Mouse (Mus musculus): ENCODE results near the gene Art1. TPM values are rescaled to one million over a fixed set of nuclear protein-coding genes. Genes with fewer than 3 reads are reported as not detected.

Art1 gene
- polyA plus RNA-seq, 1 experiment from 2014 or later, result 1.1 TPM

DNA sequence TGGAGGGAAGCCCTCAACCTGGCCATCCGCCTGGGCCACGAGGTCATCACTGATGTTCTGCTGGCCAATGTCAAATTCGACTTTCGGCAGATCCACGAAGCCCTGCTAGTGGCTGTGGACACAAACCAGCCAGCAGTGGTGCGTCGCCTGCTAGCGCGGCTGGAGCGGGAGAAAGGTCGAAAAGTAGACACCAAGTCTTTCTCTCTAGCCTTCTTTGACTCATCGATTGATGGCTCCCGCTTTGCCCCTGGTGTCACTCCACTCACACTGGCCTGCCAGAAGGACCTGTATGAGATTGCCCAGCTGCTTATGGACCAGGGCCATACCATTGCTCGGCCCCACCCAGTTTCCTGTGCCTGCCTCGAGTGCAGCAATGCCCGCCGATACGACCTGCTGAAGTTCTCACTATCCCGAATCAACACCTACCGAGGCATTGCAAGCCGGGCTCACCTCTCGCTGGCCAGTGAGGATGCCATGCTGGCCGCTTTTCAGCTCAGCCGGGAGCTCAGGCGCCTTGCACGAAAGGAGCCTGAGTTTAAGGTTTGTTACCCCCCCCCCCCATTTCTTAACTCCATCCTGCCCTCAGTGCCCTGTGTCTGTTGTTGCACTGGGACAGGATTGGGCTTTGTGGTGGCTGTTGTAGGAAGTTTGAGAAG is 17.4 kb upstream of the Art1 start:
- no peaks in the 10 kb centered on the region for H3K27me3 ChIP-seq (replicated peaks; ENCODE audit: low read depth, poor library complexity, severe bottlenecking)
- H3K4me1 ChIP-seq, result no peaks in the 10 kb centered on the region
- 94% methylated on average over 26 of the region's 26 CpGs for WGBS
- peaks cover 98% of the 10 kb centered on the region for H3K36me3 ChIP-seq (replicated peaks)
- no peaks in the 10 kb centered on the region for H3K9me3 ChIP-seq
- H3K4me3 ChIP-seq, result no peak overlapping the region
- DNase-seq (ENCODE audit: low spot score), result no peak
- H3K27ac ChIP-seq (replicated peaks), result no peak overlapping the region

- H3K4me1 ChIP-seq, result no peaks in the 10 kb centered on the region
- 84% methylated on average over 4 of the region's 4 CpGs for WGBS
- peaks cover 87% of the 10 kb centered on the region for H3K36me3 ChIP-seq (replicated peaks)
- no peak for DNase-seq (ENCODE audit: low spot score)
- no peaks in the 10 kb centered on the region for H3K27me3 ChIP-seq (replicated peaks; ENCODE audit: low read depth, poor library complexity, severe bottlenecking)
- H3K9me3 ChIP-seq, result no peaks in the 10 kb centered on the region
- H3K4me3 ChIP-seq, result no peak overlapping the region
- no peak overlapping the region for H3K27ac ChIP-seq (replicated peaks)
These were observed 14.2 kb upstream of the Art1 start for GRCm38 (mm10) chr7:102087336-102087735.

DNA sequence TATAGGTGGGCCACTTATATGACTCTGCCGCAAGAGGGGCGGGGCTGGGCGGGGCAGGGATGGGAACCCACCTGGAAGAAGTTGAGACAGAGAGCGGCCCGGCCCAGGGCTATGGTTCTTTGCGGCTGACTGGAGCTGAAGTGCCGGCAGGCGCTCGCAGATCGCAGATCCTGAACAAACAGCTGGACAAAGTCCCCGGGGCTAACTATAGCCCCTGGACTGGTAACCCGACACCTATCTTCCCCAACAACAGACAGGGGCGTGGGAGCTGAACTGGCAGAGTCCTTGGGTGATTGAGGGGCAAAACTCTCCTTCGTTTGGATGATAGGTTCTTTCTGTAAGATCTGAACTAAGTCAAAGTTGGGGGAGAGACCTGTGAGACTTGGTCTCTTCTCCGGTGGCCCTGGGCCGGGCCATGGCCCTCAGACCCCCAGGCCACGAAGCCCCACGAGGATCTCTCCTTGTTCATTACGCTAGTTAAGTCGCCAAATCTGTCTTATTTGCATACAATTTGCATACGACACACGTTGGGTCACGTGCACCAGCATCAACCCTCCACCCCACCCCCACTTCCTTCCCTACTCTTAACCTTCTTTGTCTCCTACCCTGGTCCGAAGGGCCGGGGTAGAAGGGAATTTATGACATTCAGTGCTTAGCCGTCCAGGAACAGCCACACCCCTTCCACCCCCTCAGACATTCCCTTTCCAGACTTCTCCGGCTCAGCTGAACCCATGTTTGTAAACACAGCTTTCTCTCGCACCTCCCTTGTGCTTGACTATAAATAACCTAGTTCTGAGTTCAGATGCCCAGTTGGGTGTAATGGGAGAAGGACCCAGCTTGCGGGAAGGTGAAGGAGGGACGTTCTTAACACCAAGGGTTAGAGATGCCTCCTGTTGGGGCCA is 1.5 kb upstream of the Art1 start:
- Histone ChIP-seq H3K4me1 (peaks cover 38% of the 10 kb centered on the region), H3K27ac (replicated peaks) (peak overlapping the region; percentile 71), H3K27me3 (replicated peaks; ENCODE audit: low read depth, poor library complexity, severe bottlenecking) (peaks cover 9% of the 10 kb centered on the region; the same call in 1 of the 2 replicates), H3K4me3 (peak overlapping the region; percentile 52), H3K9me3 (no peaks in the 10 kb centered on the region), H3K36me3 (replicated peaks) (peaks cover 11% of the 10 kb centered on the region)
- WGBS, result 5% methylated on average over 30 of the region's 30 CpGs
- peak; percentile 72 for DNase-seq (ENCODE audit: low spot score)

- peaks cover 9% of the 10 kb centered on the region; the same call in 1 of the 2 replicates for H3K27me3 ChIP-seq (replicated peaks; ENCODE audit: low read depth, poor library complexity, severe bottlenecking)
- no peaks in the 10 kb centered on the region for H3K9me3 ChIP-seq
- DNase-seq (ENCODE audit: low spot score), result no peak
- H3K27ac ChIP-seq (replicated peaks), result peak overlapping the region; percentile 71; the same call in 1 of the 2 replicates
- H3K4me3 ChIP-seq, result no peak overlapping the region
- WGBS, result 53% methylated on average over 5 of the region's 5 CpGs
- H3K4me1 ChIP-seq, result peaks cover 38% of the 10 kb centered on the region
- peaks cover 7% of the 10 kb centered on the region; the same call in 1 of the 2 replicates for H3K36me3 ChIP-seq (replicated peaks)
These were observed 675 bp upstream of the Art1 start for GRCm38 (mm10) chr7:102100868-102101267.

GRCm38 (mm10) chr7:102102241-102102640 is 698 bp downstream of the Art1 start:
- 43% methylated on average over 8 of the region's 8 CpGs for WGBS
- DNase-seq (ENCODE audit: low spot score), result no peak
- Histone ChIP-seq H3K4me1 (peaks cover 45% of the 10 kb centered on the region), H3K4me3 (no peak overlapping the region), H3K36me3 (replicated peaks) (peaks cover 6% of the 10 kb centered on the region; the same call in 1 of the 2 replicates), H3K27me3 (replicated peaks; ENCODE audit: low read depth, poor library complexity, severe bottlenecking) (peaks cover 19% of the 10 kb centered on the region; the same call in 1 of the 2 replicates), H3K9me3 (no peaks in the 10 kb centered on the region), H3K27ac (replicated peaks) (peak overlapping the region; percentile 10; the same call in 1 of the 2 replicates)

DNA sequence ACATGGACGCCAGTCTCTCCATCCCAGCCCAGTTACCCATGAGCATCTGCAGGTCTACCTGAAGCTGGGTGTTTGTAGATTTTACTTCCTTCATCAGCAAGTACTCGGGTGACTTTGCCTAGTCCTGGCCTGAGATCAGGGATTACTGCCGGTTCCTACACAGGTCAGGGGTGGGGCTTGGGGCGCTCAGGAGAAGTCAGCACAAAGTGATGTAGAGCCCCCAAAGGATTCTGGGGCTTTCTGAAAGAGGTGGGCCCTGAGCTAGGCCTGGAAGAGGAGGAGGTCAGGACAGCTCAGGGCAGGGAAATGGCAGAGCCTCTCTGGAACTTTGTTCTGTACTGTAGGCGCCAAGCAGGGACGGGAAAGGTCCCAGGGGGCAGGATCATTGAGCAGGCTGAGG is 1.2 kb downstream of the Art1 start:
- peaks cover 46% of the 10 kb centered on the region for H3K4me1 ChIP-seq
- WGBS, result 41% methylated on average over 6 of the region's 6 CpGs
- H3K27me3 ChIP-seq (replicated peaks; ENCODE audit: low read depth, poor library complexity, severe bottlenecking), result peaks cover 23% of the 10 kb centered on the region
- H3K4me3 ChIP-seq, result no peak overlapping the region
- peak overlapping the region; percentile 10; the same call in 1 of the 2 replicates for H3K27ac ChIP-seq (replicated peaks)
- peaks cover 4% of the 10 kb centered on the region; the same call in 1 of the 2 replicates for H3K36me3 ChIP-seq (replicated peaks)
- DNase-seq (ENCODE audit: low spot score), result no peak
- no peaks in the 10 kb centered on the region for H3K9me3 ChIP-seq

GRCm38 (mm10) chr7:102103555-102103954 is 2.0 kb downstream of the Art1 start:
- Histone ChIP-seq H3K36me3 (replicated peaks) (no peaks in the 10 kb centered on the region), H3K4me1 (peaks cover 46% of the 10 kb centered on the region), H3K27ac (replicated peaks) (no peak overlapping the region), H3K4me3 (no peak overlapping the region), H3K27me3 (replicated peaks; ENCODE audit: low read depth, poor library complexity, severe bottlenecking) (peaks cover 23% of the 10 kb centered on the region), H3K9me3 (no peaks in the 10 kb centered on the region)
- no peak for DNase-seq (ENCODE audit: low spot score)
- WGBS, result 82% methylated on average over 2 of the region's 2 CpGs

GRCm38 (mm10) chr7:102104126-102104525 is 2.6 kb downstream of the Art1 start:
- Histone ChIP-seq H3K9me3 (no peaks in the 10 kb centered on the region), H3K27me3 (replicated peaks; ENCODE audit: low read depth, poor library complexity, severe bottlenecking) (peaks cover 18% of the 10 kb centered on the region), H3K27ac (replicated peaks) (no peak overlapping the region), H3K36me3 (replicated peaks) (no peaks in the 10 kb centered on the region), H3K4me1 (peaks cover 46% of the 10 kb centered on the region), H3K4me3 (no peak overlapping the region)
- DNase-seq (ENCODE audit: low spot score), result no peak
- 81% methylated on average over 5 of the region's 5 CpGs for WGBS

GRCm38 (mm10) chr7:102106700-102107141 is 5.2 kb downstream of the Art1 start:
- Histone ChIP-seq H3K27ac (replicated peaks) (peak overlapping the region; percentile 52), H3K4me1 (peaks cover 22% of the 10 kb centered on the region), H3K36me3 (replicated peaks) (no peaks in the 10 kb centered on the region), H3K9me3 (no peaks in the 10 kb centered on the region), H3K27me3 (replicated peaks; ENCODE audit: low read depth, poor library complexity, severe bottlenecking) (peaks cover 18% of the 10 kb centered on the region), H3K4me3 (peak overlapping the region; percentile 51)
- WGBS, result 20% methylated on average over 23 of the region's 23 CpGs
- DNase-seq (ENCODE audit: low spot score), result peak; percentile 44

DNA sequence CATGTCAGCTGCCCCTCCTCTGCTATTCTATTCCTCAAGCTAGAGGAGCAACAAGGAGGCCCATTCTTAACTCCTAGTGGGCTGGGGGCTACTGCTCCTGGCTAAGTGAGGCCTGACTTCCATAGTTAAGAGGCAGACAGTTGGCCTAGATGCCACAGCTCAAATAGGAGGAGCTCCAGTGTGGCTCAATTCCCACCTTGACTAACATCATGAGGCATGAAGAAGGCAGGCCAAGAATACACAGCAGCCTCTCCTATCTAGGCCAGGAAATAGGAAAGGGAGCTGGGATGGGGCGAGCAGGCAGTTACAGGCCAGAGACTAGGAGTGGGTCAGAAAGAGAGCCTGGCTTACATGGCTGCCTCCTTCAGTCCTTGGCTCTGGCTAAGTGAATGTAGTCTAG is 6.7 kb downstream of the Art1 start:
- 80% methylated on average over 1 of the region's 1 CpGs for WGBS
- Histone ChIP-seq H3K9me3 (no peaks in the 10 kb centered on the region), H3K4me3 (no peak overlapping the region)

GRCm38 (mm10) chr7:102109171-102109570 is 7.6 kb downstream of the Art1 start, which contains the start of gene Art5:
Gene Art5, minus strand, starts transcription at chr7:102109489.
- Histone ChIP-seq H3K27me3 (replicated peaks; ENCODE audit: low read depth, poor library complexity, severe bottlenecking) (peaks cover 18% of the 10 kb centered on the region), H3K27ac (replicated peaks) (no peak within 1 kb of the TSS), H3K36me3 (replicated peaks) (no peaks in the 10 kb centered on the region), H3K9me3 (no peaks in the 10 kb centered on the region), H3K4me3 (no peak within 1 kb of the TSS), H3K4me1 (peaks cover 9% of the 10 kb centered on the region)
- no peak for DNase-seq (ENCODE audit: low spot score)
- WGBS, result 75% methylated on average over 7 of the region's 7 CpGs

More for the DNA sequence above, 6.7 kb downstream of the Art1 start:
- H3K27me3 ChIP-seq (replicated peaks; ENCODE audit: low read depth, poor library complexity, severe bottlenecking), result peaks cover 18% of the 10 kb centered on the region
- H3K27ac ChIP-seq (replicated peaks), result no peak overlapping the region
- peaks cover 9% of the 10 kb centered on the region for H3K4me1 ChIP-seq
- no peak for DNase-seq (ENCODE audit: low spot score)
- H3K36me3 ChIP-seq (replicated peaks), result no peaks in the 10 kb centered on the region

GRCm38 (mm10) chr7:102109746-102110145 is 8.2 kb downstream of the Art1 start:
- H3K9me3 ChIP-seq, result no peaks in the 10 kb centered on the region
- peaks cover 9% of the 10 kb centered on the region for H3K4me1 ChIP-seq
- no peak overlapping the region for H3K4me3 ChIP-seq
- H3K27me3 ChIP-seq (replicated peaks; ENCODE audit: low read depth, poor library complexity, severe bottlenecking), result peaks cover 18% of the 10 kb centered on the region
- H3K36me3 ChIP-seq (replicated peaks), result no peaks in the 10 kb centered on the region
- no peak overlapping the region for H3K27ac ChIP-seq (replicated peaks)
- WGBS, result 89% methylated on average over 4 of the region's 4 CpGs
- no peak for DNase-seq (ENCODE audit: low spot score)

Data from embryonic facial prominence, embryonic 10.5 days (tissue).